Mouse (Mus musculus) lung, postnatal 0 days (tissue): ENCODE measurements around the gene Gzme.

Experiments
- CTCF ChIP-seq: IDR thresholded peaks from 2 replicates; pipeline ENCODE4 v1.5.1; 2016; ENCODE audit warnings: antibody characterized with exemption, mild to moderate bottlenecking
- EP300 ChIP-seq: IDR thresholded peaks from 2 replicates; pipeline ENCODE4 v1.6.1; 2016; ENCODE audit warnings: antibody characterized with exemption, mild to moderate bottlenecking, control low read depth

DNA sequence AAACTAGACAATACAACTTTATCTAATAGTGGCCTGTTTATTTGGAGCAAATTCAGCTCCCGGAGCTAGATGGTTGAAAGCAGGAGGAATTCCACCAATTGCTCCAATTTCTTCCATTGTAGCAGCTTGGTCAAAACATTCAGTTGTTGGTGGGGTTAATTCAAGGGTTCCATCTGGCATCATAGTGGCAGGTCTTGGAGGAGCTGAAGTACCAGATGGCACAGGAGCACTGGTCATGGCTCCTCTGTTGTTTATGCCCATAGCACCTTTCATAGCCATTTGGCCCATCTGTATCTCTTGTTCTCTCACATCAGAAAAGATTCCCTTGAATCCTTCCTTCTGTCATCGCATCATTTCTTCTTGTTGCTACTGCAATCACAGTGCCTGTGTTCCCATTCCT lies 41.7 kb upstream of the Gzme start:
- TF ChIP-seq CTCF (no peak), EP300 (no peak)
